Mouse (Mus musculus) heart, adult 11 months (tissue): Measurements from ENCODE around the gene Gpr68.

Source experiments
- DNase-seq: peaks from one replicate; pipeline ENCODE4 v3.0.0; 2022

Gpr68 gene

DNA sequence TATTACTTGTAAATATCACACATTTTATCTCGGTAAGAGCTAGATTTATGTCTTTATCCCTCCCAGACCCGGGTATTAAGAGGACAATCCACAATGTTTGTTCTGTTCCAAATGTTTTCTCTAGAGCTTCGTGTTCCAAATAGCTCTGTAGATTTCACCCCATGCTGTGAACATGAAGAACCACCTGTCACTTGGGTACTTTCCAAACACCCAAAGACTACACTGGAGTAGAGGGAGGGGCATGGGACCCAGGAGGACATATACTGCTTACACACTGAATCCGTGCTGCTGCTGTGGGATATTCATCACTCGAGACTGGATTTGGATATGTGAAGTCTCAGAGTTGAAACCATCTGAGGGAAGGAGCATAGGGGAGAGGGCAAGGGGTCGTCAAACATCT lies 1.8 kb upstream of the Gpr68 start:
- DNase-seq: no peak

DNA sequence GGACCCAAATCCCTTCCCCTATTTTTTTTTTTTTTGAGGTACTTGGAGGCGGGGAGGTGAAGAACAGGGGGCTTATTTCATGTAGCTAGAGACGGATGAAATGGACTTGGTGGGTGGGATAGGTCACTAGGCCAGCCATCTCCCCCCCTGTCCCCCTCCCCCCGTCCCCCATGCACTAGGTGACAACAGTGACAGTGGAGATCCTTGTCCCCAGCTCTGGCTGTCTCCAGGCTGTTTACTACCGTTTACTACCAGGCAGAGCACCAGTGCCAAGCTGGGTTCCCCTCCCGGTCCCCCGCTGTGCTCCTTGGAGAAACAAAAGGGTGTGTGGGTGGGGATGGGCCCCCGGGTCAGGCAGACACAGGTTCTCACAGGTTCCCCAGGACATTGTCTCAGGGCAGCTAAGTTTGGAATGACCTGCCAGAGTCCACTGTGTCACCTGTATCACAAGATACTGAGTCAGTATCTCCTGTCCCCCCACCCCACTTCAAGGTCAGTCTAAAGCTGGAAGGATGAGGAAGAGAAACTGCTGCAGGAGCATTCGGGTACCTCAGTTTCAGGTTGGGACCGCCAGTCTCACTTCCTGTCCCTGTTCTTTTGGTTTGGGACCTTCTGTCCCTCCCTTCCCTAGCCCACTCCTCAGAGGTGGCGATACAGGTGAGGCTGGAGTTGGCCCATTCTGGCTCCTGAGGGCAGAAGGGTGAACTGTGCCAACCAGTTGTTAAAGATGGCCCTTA lies 468 bp upstream of the Gpr68 start:
- peak; percentile 82 for DNase-seq

DNA sequence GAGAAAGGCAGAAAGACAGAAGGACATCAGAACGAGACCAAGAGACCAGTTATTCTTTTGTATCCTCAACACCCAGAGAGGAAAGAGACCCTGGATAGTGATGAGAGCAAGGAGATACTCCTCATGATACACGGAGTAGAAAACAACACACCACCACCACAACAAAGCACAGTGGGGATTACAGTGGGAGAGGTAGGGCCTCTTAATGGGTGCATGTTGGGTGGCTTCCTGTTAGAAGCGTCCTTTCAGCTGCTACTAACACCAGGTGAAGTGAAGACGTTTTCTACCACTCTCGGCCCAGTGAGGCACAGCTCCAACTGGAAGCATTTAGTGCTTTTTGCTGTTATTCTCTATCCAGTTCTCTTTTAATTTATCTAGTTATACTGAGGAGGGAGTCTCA lies 1.1 kb downstream of the Gpr68 start:
- no peak for DNase-seq

DNA sequence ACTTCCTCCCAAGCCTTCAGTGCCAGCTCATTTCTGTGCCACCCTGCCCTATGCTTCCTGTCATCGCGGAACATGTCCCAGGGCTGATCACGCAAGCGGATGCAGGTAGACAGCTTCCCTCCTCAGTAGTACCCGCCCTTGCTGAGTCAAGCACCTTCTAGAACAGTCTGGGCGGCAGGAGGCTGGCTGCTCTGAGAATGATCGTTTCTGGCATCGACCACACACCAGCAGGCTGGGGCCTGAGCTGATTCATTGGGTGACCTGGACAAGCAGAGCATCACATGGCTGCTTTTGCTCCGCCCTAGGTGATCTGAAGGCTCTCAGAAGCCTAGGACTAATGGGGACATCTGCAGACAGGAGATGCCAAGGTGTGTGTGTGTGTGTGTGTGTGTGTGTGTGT lies 4.2 kb downstream of the Gpr68 start:
- DNase-seq: peak; percentile 91

DNA sequence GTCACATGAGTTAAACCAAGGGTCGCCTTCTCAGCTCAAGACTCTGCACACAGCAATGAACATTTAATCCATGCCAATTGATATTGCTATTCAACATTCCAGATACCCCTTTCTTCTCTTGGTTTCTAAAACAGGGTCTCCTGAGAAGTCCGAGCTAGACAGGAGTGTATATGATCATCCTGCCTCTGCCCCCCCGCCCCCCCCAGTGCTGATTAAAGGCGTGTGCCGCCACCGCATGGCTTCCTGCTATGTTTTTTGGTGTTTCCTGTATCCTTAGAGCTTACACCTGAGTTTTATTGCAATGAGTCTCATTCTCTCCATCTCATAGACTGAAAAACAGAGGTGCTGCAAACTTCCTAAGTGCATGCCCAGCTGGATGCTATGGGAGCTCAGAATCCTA lies 6.6 kb downstream of the Gpr68 start:
- no peak for DNase-seq

DNA sequence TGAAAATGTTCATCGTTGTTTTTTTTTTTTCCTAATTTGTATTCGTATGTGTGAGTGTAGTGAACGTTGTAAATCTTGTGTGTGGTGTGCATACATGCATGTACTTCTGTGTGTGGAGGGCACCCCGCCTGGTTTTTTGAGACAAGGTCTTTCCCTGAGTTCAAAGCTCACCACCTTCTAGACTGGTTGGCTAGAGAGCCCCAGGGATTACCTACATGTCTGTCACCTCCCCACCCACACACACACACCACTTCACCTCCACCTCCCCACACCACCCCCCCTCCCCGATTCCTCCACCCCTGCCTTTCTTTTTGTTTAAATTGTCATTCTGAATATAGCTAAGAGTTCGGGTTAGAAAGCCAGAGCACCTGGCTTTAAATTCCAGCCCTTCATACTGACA lies 7.1 kb downstream of the Gpr68 start:
- DNase-seq: no peak

- DNase-seq: peak; percentile 86
Observed at GRCm38 (mm10) chr12:100899111-100899640, 8.8 kb downstream of the Gpr68 start.

GRCm38 (mm10) chr12:100897736-100898650 lies 10.0 kb downstream of the Gpr68 start:
- DNase-seq: peak; percentile 83

DNA sequence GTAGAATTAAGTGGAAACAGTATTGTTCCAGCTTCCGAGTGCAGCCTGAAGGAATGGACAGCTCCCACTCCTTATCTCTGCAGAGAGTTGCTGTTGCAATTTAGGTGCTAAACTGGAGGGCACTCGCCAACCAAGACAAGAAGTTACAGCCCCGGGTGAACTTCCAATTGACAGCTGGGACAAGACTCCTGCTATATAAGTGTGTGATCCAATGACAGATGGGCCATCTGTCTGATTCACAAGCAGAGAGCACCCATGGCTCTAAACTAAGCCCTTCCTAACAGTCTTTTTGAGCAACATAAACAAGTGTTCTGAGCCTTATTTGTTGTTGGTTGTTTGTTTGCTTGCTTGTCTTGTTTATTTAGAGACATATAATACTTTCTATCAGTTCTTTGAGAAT lies 11.3 kb downstream of the Gpr68 start:
- no peak for DNase-seq

DNA sequence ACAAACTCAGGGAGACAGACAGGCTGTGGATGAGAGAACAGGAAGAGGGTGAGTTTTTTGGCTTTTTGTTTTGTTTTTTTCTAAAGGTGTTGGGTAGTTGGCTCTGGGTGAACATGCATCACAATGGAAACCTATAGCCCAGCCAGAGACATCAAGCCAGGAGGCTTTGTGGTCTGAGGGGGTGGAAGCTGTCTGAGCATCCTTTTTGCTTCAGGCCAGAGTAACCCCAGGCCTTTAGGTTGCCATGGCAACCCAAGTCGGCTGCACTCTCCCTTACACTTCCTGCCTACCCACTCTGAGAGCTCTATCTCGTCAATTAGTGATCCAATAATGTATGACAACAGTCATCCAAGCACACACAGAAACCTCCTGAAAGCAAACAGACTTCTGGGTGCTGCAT lies 12.5 kb downstream of the Gpr68 start:
- no peak for DNase-seq

GRCm38 (mm10) chr12:100890548-100890947 lies 17.4 kb downstream of the Gpr68 start:
- no peak for DNase-seq

DNA sequence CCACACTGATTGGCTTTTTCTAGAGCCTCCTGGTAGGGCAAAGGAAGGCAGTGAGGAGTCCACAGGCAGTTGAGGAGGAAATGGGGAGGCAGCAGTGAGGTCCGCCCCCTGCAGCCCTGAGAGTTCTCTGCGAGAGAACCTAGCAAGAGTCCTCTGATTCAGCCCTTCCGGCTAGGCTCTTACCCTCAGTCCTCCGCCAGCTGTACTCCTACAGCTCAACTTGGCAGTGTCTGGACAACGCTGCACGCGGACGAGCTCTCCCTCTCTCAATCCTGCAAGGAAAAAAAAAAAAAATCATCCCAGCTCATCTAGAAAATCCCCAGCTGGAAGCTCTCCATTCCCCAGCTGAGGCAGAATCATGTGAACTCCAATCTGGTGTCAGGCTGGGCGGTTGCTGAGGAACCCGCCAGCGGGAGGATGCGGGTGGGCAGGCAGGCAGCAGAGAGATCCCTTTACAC lies 20.2 kb downstream of the Gpr68 start:
- DNase-seq: peak; percentile 96

DNA sequence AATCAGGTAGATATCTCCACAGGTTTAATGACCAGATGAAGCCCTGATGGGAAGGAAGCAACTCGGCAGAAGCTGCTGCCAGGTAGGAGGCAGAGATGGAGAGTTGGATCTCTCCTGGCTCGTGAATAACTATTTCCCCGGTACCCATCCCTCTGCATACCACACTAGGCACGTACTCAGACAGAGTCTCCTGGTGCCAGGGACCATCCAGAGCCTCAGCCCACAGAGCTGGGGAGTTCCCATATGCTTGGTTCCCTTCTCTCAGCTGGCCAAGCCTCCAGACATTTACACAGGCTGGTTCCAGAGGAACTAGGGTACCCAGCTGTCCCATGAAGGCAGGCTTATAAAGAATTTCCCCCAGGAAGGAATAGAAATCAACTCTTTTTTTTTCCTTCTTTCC lies 21.1 kb downstream of the Gpr68 start:
- DNase-seq: no peak

DNA sequence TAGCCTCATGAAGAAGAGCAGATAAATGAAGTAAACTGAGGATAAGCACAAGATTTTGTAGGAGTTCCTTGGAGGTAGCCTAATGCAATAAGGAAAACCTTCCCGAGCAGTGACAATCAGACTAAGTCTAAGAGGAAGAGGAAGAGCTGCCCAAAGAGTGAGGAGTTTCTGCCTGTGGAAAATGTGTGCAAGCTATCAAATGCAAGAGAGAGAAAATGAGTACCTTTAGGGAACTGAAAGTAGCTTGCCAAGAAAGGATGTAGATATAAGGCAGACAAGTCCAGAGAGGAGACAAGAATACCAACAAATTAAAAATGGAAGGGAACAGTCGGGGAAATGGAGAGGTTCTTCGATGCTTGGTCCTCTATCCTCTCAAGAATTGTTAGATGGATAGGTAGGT lies 22.4 kb downstream of the Gpr68 start:
- DNase-seq: no peak

GRCm38 (mm10) chr12:100883168-100883567 lies 24.8 kb downstream of the Gpr68 start:
- peak; percentile 88 for DNase-seq

- DNase-seq: peak; percentile 93
Observed at GRCm38 (mm10) chr12:100878556-100878955, 29.4 kb downstream of the Gpr68 start.

DNA sequence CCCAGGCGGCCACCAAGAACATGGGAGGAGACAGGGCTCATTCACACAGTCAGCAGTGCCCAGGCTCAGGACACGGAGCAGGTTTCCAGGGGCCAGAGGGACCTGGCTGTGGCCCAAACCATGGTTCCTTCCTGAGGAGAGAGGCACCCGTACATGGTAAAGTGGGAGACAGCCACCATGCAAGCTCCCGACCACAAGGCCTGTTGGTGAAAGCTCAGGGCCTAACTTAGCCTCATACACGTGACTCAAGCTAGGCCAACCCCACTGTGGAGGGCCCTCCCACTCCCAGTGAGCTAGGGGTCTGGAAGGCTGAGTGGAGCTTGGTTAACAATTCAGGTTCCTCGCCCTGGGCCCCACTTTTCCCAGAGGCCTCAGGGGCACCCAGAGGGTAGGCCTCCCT lies 30.1 kb downstream of the Gpr68 start:
- DNase-seq: peak; percentile 87

- DNase-seq: no peak
Observed at GRCm38 (mm10) chr12:100875960-100876359, 32.0 kb downstream of the Gpr68 start.

- no peak for DNase-seq
Observed at GRCm38 (mm10) chr12:100875553-100875952, 32.4 kb downstream of the Gpr68 start.

DNA sequence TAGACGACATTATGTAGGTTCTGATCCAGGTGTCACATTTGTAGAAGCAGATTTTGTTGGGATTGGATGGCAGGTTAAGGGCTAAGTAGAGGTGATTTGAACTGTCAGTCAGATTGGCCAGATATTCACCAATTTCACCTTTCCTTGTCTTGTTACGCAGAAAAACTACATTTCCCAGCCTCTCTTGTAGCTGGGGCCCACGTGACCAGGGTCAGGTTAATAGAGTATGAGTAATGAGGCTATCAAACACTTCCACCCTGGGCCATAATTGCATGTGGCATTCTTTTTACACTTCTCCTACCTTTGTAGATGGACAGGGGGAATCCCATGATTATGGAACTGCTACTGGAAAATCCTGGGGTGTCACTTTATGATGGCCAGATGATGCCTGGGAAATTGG lies 34.4 kb downstream of the Gpr68 start:
- DNase-seq: no peak

DNA sequence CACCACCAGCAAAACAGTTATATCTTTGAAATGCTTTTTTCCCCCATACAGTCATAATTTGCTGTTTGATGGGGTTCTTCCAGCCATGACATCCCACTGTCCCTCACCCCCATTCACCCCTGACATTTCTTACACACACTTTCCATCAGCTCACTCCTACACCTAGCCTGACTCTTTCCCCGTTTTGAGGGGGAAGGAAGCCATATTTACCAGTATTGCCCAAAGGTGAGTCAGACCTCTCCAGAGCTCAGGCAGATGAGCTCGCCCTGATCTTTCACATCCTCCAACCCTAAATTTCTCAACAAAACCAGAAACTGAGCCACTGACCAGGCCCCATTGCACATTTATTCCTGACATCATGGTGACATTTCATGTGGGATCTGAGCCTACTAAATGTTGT lies 36.2 kb downstream of the Gpr68 start:
- no peak for DNase-seq

GRCm38 (mm10) chr12:100871234-100871633 lies 36.8 kb downstream of the Gpr68 start:
- DNase-seq: peak; percentile 82

DNA sequence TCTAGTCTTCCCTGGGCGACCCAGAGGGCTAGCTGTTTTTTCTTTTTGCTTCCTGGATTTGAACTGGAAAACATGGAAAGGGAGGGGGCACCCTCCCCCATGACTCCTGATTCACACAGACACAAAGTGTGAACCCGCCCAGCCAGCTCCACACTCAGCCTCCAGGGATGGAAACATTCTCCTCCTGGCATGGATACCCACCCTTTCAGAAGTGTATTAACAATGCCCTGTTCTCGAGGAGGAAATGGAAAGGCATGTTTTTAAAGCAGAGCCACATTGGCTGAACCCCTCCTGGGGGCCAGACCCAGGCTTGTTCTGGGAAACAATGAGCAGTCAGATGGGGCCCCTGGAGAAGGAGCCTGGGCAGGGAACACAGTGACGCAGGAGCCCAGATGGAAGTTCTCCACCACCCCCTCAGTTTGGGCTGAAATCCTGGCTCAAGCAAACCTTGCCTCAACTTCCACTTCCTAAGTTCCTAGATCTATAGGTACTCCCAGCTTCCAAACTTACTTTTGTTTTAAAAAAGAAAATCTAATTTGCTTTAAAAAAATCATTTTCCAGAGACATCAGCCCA lies 39.9 kb downstream of the Gpr68 start:
- peak; percentile 90 for DNase-seq
